Mouse (Mus musculus) kidney, adult 2 months (tissue): ENCODE results near the gene Myh7b. TPM values are rescaled to one million over a fixed set of nuclear protein-coding genes. Genes with fewer than 3 reads are reported as not detected.
A peak's percentile ranks its signal among the peaks of the same experiment; 100 is the strongest.
"Not testable (repeated sequence)": the region's sequence is repeated elsewhere in the genome, so short reads cannot be mapped to it uniquely, and the experiment has no call there.

Experiments used
- DNase-seq: peaks from one replicate; pipeline ENCODE4 v3.0.0; 2021
- H3K27ac ChIP-seq: fragments of 200-500 bp; 2 replicates; pipeline ENCODE4 v1.5.1; 2012; ENCODE audit warnings: low read depth, low read length, control low read depth, inconsistent platforms; ENCODE audit not compliant: insufficient read depth
- H3K27me3 ChIP-seq: fragments of 200-500 bp; replicated peaks from 2 replicates; pipeline ENCODE4 v1.6.1; 2012; ENCODE audit warnings: mild to moderate bottlenecking, moderate library complexity, low read length, inconsistent platforms; ENCODE audit not compliant: control insufficient read depth, insufficient read depth
- H3K36me3 ChIP-seq: fragments of 200-500 bp; 2 replicates; pipeline ENCODE4 v1.6.1; 2012; ENCODE audit warnings: mild to moderate bottlenecking, moderate library complexity, low read length, inconsistent platforms; ENCODE audit not compliant: control insufficient read depth, insufficient read depth
- H3K4me1 ChIP-seq: fragments of 200-500 bp; 2 replicates; pipeline ENCODE4 v1.6.1; 2011; ENCODE audit warnings: low read length; ENCODE audit not compliant: control insufficient read depth, insufficient read depth
- H3K4me3 ChIP-seq: fragments of 200-500 bp; 2 replicates; pipeline ENCODE4 v1.5.1; 2011; ENCODE audit warnings: mild to moderate bottlenecking, low read depth, low read length, control low read depth; ENCODE audit not compliant: insufficient read depth
- CTCF ChIP-seq: fragments of 200-500 bp; conservative IDR thresholded peaks from 2 replicates; pipeline ENCODE4 v1.5.1; 2011; ENCODE audit warnings: low read depth, mild to moderate bottlenecking, control low read depth, low read length, moderate library complexity, mixed read lengths; ENCODE audit not compliant: insufficient read depth, insufficient read length
- POLR2A ChIP-seq: fragments of 200-500 bp; IDR thresholded peaks from one replicate; pipeline ENCODE4 v1.6.1; 2011; ENCODE audit warnings: low read depth, low read length, control low read depth
- WGBS: fragments of 180-500 bp; shearing (Covaris S2); methylation state at CpG from one replicate; pipeline ENCODE4 v1.1.7; 2018; 5-methylcytosine and 5-hydroxymethylcytosine counted together
- polyA plus RNA-seq: library from polyadenylated mRNA; depleted of rRNA; stranded (reverse); fragments of >200 nt; gene quantifications from 2 replicates; pipeline ENCODE4 v1.2.3, GENCODE M21; 2012

Gene Myh7b
- polyA plus RNA-seq, 1 experiment, result 0.05 TPM

DNA sequence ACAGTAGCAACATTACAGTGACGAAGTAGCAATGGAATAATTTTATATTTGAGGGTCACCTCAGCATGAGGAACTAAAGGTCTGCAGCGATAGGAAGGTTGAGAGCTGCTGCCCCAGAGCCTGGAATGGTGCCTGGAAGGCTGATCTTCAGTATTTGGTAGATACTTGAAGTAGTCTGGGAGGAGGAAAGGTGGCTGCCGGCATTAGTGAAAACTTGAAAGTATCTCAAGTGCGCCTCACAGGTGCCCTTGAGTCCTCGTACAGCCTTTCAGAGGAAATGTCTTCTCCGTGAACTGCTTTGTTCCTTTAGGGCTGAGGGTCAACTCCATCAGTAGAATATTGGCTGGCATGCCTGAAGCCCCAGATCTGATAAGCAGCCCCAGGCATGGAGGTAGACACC, 15.5 kb upstream of the Myh7b start:
- Histone ChIP-seq H3K4me3 (no peak overlapping the region), H3K27me3 (no peaks in the 10 kb centered on the region), H3K27ac (no peak overlapping the region), H3K4me1 (peaks cover 9% of the 10 kb centered on the region; the same call in 1 of the 2 replicates), H3K36me3 (no peaks in the 10 kb centered on the region)
- TF ChIP-seq POLR2A (no peak), CTCF (no peak)
- WGBS, result 81% methylated on average over 6 of the region's 6 CpGs
- DNase-seq, result no peak

DNA sequence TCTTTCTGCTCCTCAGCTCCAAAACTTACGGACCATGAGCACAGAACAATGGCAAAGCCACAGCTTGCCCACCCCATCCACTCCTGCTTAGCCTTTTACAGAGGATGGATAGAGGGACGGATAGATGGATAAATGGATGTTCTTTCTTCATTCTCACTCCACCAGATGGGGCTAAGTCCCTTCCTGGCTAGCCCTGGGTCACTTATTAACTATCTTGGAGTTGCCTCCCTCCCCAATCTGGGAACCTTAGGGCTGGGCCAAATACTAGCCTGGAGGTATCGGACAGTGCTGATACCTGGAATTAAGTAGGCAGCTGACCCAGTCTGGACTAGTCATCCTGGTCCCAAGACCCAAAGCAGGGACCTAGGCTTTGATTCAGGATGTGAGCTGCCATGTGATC, 7.3 kb upstream of the Myh7b start:
- Histone ChIP-seq H3K36me3 (no peaks in the 10 kb centered on the region), H3K4me1 (no peaks in the 10 kb centered on the region), H3K27me3 (no peaks in the 10 kb centered on the region), H3K27ac (no peak overlapping the region), H3K4me3 (no peak overlapping the region)
- WGBS, result 44% methylated on average over 3 of the region's 3 CpGs
- peak; percentile 72 for DNase-seq
- TF ChIP-seq CTCF (peak; percentile 64), POLR2A (no peak)

DNA sequence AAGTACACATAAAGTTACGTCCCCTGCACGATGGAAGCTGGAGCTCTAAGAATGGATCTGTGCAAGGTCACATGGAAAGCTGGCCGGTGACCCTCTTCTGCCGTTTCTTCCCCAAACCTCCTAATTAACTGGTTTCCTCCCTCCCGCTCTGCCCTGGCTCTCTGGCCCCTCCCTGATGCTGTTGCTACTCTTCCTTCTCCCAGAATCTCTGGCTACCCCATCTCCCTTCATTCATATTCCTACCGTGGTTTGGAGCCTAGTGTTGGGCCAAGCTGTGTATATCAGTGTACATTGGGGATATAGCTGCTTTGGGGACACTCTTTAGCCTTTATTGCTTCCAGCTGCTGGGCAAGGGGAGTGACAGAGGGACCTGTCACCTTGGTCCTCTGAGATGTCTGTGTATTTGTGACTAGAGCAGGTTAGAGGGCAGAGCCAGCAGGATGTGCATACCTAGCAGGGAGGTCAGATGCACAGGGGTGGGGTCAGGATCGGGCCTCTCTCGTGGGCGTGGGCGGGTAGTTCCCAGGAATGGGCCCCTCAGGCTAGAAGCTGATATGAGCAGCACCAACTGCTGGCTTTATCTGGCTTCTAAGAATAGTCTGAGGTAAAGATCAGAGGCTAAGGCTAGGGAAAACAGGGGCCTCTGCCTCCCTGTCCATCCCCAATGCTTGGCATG, 6.3 kb upstream of the Myh7b start:
- DNase-seq, result no peak
- 48% methylated on average over 10 of the region's 10 CpGs for WGBS
- Histone ChIP-seq H3K27me3 (no peaks in the 10 kb centered on the region), H3K36me3 (no peaks in the 10 kb centered on the region), H3K4me1 (no peaks in the 10 kb centered on the region), H3K27ac (no peak overlapping the region), H3K4me3 (no peak overlapping the region)
- TF ChIP-seq CTCF (no peak), POLR2A (no peak)

DNA sequence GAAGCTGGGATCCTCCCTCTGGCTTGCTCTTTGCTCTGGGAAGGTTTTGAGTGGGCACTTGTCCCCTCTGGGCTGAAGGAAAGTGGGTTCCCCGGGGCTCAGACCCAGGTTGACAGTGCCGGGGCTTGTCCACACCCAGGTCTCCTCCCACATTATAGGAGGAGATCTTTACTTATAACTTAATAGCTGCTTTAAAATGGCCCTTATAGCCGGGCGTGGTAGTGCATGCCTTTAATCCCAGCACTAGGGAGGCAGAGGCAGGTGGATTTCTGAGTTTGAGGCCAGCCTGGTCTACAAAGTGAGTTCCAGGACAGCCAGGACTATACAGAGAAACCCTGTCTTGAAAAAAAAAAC, 5.8 kb upstream of the Myh7b start:
- DNase-seq, H3K4me3 ChIP-seq, H3K36me3 ChIP-seq, H3K27ac ChIP-seq, H3K27me3 ChIP-seq, H3K4me1 ChIP-seq: not testable (repeated sequence)
- WGBS, result 70% methylated on average over 4 of the region's 4 CpGs

DNA sequence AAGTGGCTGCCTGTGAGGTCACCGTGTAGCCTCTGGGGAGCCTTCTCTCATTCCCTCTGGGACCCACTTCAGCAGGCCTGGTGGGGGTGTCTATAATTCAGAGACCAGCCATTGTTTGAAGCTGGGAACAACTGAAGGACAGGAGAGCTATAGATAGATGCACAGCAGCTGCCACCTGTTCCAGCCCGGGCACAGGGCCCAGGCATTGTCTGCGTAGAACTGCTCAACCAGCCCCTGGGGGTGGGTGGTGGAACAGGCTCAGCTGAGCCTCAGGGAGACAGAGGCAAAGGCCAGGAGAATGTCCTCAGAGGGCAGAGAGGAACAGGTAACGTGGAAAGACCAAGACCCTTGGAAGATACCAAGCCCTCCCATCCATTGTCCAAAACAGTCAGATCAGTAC, 4.7 kb upstream of the Myh7b start:
- Histone ChIP-seq H3K4me3 (no peak overlapping the region), H3K36me3 (no peaks in the 10 kb centered on the region), H3K27ac (no peak overlapping the region), H3K27me3 (no peaks in the 10 kb centered on the region), H3K4me1 (no peaks in the 10 kb centered on the region)
- no peak for DNase-seq
- TF ChIP-seq CTCF (no peak), POLR2A (no peak)
- 92% methylated on average over 4 of the region's 4 CpGs for WGBS

DNA sequence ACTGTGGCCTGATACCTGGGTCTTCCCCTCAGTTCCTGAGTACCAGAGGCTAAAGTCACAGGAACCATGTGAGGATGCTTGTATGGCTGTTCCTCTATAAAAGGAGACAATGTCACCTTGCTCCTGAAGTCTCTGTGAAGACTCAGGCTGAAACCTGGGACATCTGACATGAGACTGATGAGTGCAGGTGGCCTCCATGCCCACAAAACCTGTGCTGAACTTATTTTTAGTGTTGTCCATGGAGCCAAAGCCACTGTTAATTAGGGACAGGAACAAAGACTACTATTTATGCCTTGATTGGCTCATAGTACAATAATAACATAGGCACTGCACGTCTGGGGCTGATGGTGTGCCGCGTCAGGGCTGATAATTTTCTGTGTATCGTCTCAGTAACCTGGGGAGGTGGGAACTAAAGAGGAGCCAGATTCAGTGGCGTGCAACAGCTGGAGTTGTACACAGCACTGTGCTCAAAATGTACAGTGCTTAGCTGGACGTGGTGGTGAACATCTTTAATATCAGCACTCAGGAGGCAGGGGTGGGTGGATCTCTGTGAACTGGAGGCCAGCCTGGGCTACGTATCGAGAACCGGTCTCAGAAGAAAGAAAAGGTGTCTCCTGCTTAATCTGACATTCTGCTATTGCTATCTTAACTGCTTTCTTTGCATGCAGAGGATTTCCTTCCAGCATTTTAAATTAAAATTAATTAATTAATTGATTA, 980 bp downstream of the Myh7b start:
- Histone ChIP-seq H3K4me3 (no peak overlapping the region), H3K4me1 (peaks cover 3% of the 10 kb centered on the region; the same call in 1 of the 2 replicates), H3K27me3 (no peaks in the 10 kb centered on the region), H3K27ac (no peak overlapping the region), H3K36me3 (no peaks in the 10 kb centered on the region)
- WGBS, result 88% methylated on average over 9 of the region's 9 CpGs
- DNase-seq, result no peak
- TF ChIP-seq POLR2A (no peak), CTCF (no peak)

DNA sequence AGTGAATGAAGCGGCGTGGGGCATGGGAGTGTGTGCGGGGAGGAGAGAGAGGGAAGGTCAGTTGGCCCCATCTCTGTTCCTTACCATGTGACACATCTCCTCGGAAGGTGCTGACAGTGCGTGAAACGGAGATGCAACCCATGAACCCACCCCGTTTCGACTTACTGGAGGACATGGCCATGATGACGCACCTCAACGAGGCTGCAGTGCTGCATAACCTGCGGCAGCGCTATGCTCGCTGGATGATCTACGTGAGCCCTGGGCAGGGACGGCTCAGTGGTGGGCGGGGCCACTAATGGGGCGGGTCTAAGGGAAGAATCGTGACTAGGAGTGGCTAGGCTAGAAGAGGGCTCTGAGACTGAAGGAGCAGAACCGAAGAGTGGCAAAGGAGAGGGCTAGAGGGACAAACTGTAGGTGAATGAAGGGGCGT, 2.3 kb downstream of the Myh7b start:
- 9% methylated on average over 20 of the region's 20 CpGs for WGBS
- H3K27ac ChIP-seq, result no peak overlapping the region
- peak; percentile 76 for DNase-seq

More for the DNA sequence above, 2.3 kb downstream of the Myh7b start:
- H3K36me3 ChIP-seq, result no peaks in the 10 kb centered on the region
- TF ChIP-seq CTCF, result no peak
- TF ChIP-seq POLR2A, result no peak
- H3K27me3 ChIP-seq, result no peaks in the 10 kb centered on the region
- H3K4me1 ChIP-seq, result peaks cover 3% of the 10 kb centered on the region; the same call in 1 of the 2 replicates
- H3K4me3 ChIP-seq, result peak overlapping the region; percentile 31
